Mouse (Mus musculus) right cerebral cortex, postnatal 10 days (tissue): ENCODE data around the gene Plpp2.

ENCODE experiments used
- DNase-seq, 2 experiments: peaks; one replicate each; pipeline ENCODE4 v3.0.0; 2021; ENCODE audit warnings: low spot score in 2 of 2

Gene Plpp2

DNA sequence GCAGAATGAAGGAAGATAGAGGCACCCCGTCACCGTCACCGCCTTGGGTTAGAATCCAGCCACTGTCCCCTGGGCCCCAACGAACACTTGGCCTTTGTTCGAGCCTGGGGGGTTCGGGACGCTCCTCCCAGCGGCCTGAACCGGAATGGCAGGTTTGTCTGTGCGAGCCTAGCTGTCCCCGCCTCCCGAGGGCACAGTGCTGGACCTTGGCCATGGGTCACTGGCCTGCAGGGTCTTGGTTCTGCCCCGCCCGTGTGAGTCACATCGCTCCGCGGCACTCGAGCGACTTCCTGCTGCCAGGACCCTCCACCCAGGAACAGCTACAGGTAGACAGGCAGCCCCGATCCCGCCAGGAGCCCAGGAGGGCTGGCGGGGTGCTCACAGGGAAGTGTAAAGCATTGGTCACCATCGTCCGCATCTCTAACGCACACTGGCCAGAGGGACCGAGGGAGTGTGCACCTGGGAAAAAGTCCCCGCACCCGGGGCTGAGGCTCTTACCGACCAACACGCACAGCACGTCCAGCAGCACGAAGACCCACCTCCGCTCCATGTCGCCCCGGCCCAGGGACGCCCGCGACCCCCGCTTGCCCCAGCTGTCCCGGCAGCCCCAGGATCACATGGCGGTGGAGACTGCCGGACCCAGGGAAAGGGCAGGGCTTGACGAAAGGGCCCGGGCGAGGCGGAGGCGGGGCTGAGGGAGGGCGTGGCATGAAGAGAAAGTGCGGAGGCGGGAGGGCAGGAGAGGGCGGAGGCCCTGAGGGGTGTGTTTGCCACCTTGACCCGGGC is at the start of gene Plpp2:
Gene Plpp2 (minus strand): TSS at position 671 of the 786 bp plus-strand sequence.
- peak; percentile 42 to 54 for DNase-seq

DNA sequence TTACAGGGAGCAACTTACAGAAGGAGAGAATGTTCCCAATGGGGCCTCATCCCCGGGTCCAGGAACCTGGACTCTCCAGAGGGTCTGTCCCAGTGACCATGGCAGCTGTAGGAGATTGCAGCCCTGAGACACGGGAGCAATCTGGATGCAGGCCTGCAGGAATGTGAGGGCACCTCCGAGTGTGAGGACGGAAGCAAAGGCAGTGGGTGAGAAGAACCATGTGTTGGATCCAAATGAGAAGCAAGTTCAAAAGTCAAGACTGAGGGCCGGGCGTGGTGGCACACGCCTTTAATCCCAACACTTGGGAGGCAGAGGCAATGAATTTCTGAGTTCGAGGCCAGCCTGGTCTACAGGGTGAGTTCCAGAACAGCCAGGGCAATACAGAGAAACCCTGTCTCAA is 47.9 kb upstream of the Plpp2 start:
- peak in 1 of 2 experiments; percentile 17 for DNase-seq

DNA sequence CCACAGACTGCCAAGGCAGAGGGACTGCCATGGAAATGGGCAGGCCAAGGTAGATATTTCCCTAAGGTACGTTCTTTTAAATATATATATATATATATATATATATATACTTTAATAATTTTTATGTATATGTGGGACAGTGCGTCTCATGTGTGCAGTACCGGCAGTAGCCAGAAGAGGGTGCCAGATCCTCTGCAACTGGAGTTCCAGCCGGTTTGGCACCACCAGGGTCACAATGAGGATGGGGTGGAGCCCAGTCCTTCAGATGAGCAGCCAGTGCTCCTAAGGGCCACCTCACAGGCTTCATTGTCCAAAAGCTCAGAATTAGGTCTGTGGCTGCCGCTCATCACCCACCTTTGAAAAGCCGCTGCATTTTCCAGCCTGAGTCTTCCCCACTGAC is 47.2 kb upstream of the Plpp2 start:
- peak; percentile 59 to 72 for DNase-seq

DNA sequence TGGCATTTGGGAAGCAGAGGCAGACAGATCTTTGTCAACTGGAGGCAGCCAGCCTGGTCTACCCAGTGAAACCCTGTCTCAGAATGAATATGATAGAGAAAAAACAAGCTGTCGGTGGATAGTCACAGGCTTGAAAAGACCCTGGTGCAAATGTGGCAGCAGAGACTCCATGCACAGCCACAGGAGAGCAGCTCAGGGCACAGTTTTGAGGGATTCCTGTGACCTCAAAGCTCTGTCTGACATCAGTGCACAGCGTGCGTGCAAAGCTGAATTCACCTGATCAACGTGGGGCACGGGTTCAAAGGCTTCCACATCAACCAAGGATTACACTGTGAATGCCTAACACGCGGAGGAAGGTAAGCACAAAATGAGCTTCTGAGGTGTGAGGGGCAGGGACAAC is 46.8 kb upstream of the Plpp2 start:
- peak in 1 of 2 experiments; percentile 12 for DNase-seq

DNA sequence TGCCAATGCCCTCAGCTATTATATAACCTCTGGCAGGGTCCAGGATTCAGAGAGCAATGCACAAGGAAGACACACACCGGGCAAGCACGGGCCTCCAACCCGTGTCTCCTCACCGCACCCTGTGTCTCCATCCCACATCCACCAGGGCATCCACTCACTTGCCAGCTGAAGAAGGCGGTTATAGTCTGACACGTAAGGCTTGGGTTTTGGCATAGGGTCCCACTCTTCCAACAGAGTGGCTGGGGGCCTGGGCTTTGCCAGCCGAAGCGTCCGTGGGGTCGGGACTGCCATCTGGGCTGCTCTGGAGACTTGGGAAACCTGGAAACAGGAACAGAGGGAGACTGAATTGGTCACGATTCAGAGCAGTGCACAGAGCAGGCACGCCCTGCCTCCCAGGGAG is 46.2 kb upstream of the Plpp2 start:
- peak in 1 of 2 experiments; percentile 19 for DNase-seq

DNA sequence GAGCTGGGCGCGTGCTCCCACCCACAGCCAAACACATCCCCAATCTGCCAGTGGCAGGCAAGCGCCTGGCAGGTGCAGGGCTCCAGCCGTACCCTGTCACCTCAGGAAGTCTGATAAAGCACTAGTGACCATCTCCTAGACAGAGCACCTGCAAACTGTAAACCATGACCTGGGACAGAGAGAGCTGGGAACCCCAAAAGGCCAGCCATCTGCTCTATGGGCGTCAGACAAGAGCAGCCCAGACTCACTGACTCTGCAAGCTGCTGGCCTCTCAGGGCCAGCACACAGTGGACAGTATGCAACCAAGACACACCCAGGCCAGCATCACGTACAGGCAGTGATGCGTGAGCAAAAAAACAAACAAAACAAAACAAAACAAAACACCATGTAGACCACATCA is 45.3 kb upstream of the Plpp2 start:
- peak in 1 of 2 experiments; percentile 13 for DNase-seq

DNA sequence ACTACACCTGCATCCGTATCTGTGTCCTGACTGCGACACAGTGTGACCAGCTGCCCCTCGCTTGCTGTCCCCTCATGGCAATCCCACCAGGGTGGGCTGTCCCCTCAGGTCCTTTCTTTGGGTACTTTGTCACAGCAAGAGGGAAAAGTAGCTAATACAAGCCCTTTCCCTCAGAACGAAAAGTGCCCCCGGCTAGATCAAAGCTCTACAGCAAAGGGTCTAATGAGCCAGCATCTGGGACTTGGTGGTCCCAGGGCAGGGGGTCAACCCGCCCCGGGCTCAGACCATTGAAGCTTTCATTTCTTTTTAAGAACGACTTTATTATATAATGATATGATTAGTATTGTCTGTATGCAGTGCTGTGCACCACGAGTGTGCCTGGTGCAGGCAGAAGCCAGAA is 44.7 kb upstream of the Plpp2 start:
- DNase-seq, result peak in 1 of 2 experiments; percentile 12

DNA sequence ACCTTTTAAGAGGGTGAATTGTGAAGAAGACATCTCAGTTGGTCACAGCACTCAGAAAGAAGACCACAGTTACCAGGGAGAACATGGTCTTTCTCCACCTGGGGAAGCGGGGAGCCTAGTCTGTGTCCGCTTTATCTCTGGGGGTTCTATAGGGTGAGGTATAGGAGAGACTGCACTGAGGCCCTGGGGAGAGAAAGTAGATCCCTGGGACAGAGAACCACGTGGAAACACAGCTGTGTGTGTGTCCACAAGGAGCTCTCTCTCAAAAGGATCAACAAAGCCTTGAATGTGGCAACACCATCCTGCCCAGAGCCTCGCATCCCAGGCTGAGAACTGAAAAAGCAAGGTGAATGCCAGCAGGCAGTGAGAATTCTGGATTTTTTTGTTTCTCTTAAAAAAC is 43.8 kb upstream of the Plpp2 start:
- DNase-seq, result peak in 1 of 2 experiments; percentile 7

DNA sequence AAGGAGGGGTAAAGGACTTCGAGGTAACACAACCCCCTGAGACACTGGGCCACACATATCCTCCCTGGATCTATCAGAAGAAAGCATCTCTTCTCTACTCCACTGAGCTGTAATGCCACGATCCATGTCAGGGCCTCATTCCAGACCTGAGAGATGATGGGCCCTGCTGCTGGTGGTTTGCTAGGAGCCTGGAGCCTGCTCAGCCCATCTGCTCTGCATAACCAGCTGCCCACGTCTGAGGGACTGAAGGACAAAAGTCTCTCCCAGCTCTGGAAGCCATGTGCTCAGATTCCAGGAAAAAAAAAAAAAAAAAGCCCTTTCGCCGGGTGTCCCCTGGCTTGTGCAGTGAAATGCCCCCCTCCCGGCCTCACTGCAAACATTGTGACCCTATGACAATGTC is 42.2 kb upstream of the Plpp2 start:
- peak; percentile 26 to 36 for DNase-seq

DNA sequence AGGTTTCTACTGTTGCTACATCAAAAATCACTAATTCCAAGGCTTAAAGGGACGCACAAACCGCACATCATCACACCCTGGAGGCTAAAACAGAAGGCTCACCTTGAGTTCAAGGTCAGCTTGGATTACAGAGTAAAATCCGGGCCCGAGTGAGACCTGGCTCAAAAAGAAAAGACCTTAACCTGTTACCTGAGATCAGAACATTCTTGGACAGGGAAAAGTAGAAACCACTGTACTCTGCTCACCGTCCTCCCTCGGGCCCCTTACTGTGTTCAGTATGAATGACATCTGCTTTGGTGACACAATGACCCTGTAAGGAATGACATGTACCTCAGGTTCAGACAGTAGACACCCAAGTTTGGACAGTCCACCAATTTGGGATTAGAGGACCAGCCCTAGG is 41.2 kb upstream of the Plpp2 start:
- peak in 1 of 2 experiments; percentile 13 for DNase-seq

DNA sequence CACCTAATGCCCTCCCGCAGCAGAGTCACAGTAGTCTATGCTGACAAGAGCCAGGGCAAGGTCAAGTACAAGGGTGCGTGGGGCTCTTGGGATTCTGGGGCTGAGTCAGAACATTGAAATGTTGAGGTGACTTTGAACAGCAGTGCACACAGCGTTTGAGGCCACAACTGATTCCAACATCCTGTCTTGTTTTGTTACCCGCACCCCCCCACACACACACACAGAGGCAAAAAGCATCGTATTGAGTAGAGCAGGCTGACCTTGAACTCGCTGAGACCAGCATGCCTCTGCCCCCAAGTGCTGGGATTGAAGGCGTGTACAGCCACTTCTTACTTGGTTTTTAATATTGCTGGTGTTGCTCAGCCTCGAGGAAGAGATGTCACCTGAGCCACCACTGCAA is 40.8 kb upstream of the Plpp2 start:
- DNase-seq, result peak; percentile 9 to 15

DNA sequence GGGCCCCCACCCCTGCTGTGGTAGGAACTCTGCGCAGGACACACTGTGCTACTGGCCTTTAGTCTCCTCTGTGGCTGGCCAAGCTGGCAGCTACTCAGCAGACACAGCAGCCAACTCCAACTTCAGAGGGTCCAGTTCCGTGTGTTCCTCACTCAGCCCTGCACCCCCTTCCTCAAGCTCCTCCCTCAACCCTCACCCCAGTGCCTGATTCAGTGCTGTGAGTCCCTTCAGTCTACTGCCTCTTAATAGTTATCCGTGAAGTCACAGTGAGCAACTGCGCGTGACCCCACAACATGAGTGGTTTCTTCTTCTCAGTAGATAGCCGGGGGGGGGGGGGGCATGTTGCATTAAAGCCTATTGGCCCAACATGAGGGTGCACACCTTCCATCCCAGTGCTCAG is 40.0 kb upstream of the Plpp2 start:
- peak; percentile 15 to 18 for DNase-seq

DNA sequence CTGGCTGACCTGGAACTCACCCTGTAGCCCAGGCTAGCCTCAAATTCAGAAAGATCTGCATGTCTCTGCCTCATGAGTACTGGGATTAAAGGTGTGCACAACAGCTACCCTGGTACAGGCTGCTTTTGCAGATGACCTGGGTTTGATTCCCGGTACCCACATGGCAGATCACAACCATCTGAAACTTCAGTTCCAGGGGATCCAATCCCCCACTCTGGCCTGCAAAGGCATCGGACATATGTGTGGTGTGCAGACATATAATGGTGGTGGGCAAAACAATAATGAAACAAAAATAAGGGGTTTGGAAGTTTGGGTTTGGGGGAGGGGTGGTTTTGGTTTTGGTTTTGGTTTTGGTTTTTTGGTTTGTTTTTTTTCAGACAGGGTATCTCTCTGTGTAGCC is 37.7 kb upstream of the Plpp2 start:
- peak; percentile 4 to 15 for DNase-seq

DNA sequence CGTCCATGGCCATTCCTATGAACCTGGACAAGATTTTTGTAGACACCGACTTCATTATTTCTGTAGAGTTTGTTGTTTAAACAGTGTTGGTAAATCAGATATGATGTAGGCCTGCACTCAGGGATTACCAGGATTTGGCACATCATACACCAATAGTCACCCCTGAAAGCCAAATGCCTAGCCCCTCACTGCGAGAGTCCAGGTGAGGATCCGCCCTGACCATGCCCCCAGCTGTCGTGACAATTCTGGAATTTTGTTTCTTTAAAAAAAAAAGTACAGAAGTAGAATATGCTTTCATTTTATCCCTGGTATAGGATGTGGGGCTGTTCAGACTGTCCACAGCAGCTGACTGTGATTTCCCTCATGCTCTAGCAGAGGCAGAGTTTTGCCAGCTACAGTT is 36.3 kb upstream of the Plpp2 start:
- DNase-seq, result peak; percentile 4 to 10

DNA sequence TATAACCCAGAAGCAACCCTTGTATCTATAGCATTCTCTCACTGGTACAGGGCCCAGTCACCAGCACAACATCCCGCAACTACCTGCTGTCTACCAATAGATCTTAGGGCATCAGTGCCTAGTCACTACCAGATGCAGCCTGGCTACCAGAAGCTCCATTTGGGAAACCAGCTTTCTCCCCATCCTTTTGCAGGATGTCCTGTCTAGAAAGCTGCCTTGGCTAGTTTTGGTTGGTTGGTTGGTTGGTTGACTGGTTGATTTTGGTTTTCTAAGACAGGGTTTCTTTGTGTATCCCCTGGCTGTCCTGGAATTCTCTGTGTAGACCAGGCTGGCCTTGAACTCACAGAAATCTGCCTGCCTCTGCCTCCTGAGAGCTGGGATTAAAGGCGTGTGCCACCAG is 26.1 kb upstream of the Plpp2 start:
- DNase-seq, result peak; percentile 4 to 6

DNA sequence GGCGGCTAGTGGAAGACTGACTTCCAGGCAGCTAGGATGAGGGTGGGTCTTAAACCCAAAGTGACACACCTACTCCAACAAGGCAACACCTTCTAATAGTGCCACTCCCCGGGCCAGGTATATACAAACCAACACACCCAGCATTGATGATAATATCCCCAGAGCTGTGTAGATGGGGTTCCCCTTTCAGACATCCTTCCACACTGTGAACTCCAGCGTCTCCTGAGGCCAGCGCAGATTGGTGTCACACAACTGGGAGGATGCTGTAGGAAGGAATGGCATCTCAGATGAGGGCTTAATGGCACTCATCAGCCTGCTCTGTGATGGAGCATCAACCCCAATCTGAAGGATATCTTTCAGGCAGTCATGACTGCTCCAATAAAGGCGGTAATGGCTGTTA is 23.9 kb upstream of the Plpp2 start:
- peak; percentile 12 to 15 for DNase-seq

DNA sequence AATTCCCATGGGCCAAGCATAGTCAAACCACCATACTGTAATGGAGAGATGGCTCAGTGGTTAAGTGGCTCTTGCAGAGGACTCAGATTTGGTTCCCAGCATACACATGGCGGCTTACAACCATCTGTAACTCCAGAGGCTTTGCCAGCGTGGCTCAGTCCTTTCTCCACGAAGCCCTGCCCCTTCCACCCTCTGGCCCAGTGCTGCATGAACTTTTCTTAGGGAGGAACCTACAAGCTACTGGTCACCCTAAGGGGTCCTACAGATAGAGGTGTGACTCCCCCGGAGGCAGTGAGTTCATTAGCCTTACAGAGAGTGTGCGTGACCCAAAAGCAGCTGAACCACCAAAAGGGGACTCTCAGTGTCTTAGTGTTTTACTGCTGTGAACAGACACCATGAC is 23.4 kb upstream of the Plpp2 start:
- peak; percentile 11 to 18 for DNase-seq

DNA sequence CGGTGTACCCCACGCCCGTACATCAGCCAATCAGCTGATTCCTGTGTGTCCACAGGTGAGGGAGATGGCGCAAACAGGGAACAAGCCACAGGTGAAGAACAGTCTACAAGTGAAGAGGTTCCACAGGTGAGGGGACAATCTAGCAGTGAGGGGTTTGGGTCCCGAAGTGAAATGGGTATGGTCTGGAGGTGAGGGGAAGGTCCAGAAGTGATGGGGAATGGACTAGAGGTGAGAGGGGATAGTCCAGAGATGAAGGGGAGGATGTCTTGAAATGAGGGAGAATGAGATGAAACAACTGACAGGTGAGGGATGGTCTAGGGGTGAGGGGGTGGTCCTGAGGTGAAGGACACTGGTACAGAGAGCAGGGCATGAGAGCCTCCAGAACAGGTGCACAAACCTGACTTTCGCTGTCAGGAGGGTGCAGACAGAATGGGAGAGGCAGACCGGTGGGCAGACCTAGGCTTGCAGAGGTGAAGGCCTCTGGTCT is 21.7 kb upstream of the Plpp2 start:
- DNase-seq, result peak in 1 of 2 experiments; percentile 22

DNA sequence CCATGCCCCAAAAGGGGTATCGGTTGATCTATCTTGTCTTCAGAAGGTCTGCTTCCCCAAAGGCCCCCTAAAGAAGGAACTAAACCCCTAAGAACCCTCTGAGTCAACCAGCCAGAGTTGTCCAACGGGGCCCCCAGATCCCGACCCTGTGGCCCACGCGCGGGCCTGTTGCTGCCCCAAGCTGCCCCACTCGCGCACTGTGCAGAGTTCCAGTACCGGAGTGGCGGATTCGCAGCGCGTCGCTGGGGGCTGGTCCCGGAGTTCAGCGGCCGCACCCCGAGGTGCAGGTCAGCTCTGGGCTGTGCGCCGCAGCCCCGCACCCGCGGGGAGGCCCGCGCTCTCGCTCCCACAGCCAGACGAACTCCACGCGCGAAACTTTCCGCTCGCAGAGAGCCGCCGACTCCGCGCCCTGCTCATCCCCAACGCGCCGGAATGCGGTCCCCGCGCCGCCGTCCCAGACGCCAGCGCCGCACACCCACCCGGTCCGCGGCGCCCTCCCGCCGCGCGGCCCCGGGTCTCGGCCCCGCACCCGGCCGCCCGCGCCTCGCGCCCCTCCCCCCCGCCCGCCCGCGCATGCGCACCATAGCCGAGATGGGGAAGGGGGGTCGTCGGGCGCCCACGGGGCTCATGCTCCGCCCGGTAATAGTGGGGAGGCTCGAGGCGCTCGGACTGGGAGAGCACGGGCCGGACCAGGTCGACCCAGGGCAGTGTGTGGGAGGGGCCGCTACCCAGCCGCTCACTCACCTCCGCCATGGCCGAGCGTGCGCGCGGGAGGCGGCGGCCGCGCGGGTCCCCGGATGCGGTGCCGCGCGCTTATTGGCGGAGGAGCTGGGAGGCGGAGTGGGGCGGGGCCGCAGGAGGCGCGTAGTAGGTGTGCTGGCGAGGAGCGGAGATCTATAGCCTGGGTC is 21.0 kb upstream of the Plpp2 start, which contains the start of gene Mier2:
Gene Mier2 (minus strand): TSS at position 870 of the 908 bp plus-strand sequence.
- DNase-seq, result peak; percentile 91

DNA sequence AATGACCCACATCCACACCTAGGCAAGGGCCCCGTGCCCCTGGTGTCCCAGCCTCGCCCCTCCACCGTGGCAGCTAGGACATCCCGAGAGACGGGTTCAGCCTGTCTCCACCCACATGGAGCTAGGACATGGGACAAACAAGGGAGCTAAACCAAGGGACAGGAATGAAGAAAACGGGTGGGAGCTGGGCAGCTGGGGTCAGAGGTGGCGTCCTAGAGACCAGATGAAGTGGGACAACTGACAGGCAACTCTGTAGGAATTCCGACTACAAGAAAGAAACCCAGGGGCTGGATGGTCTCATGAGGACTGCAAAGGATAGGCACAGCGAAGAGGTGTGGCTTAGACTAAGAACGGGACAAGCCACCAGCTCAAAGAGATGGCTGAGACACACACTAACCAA is 20.1 kb upstream of the Plpp2 start:
- peak; percentile 20 to 25 for DNase-seq

DNA sequence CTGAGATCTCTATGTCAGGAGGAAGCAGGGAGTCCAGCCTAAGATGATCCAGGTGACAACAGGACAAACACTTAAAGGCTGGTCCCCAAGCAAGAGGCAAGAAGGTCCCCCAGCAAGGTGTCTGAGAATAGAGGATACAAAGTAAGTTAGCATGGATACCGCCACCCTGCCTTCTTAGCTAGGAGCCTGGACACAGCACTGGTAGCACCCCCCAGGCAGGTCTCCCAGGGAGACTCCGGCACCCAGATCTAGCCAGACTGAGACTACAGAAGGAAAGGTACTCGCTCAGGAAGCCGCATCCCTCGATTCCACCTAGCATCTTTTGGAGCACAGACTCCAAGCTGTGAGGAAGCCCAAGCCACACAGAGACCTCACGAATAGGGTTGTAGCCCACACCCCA is 19.6 kb upstream of the Plpp2 start:
- DNase-seq, result peak; percentile 17 to 22

DNA sequence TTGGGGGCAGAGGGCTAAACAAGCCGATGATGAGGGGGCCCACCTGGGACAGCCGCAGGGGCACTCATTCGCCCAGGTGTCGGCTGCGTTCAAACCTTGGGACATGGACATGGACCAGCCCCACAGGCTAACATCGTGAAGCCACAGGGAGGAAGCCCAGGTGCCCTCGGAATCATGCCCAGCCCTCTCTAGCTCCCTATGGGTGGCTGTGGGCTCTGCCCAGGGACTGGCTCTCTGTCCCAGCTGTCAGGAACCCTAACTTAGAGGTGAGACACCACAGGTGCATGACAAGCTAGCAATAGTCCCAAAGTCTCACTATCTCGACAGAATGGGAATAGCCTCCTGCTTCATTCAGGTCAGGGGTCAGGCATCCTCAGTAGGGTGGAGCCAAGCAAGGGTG is 18.9 kb upstream of the Plpp2 start:
- peak in 1 of 2 experiments; percentile 17 for DNase-seq
